Mouse (Mus musculus) gastrocnemius, postnatal 10 days (tissue): ENCODE measurements around the gene Prl8a6. TPM values are rescaled to one million over a fixed set of nuclear protein-coding genes. Genes with fewer than 3 reads are reported as not detected.

Experiments
- DNase-seq: peaks from one replicate; pipeline ENCODE4 v3.0.0; 2021; ENCODE audit warnings: mixed read lengths
- long read RNA-seq, 2 experiments: library from polyadenylated mRNA; stranded (forward); transcript quantifications; one replicate each; pipeline ENCODE4 v2.0.0; 2021
- total RNA-seq, 2 experiments: library from RNA; stranded (reverse); gene quantifications; 2 replicates each; pipeline ENCODE4 v1.2.3; 2021

Prl8a6 gene
- not detected for total RNA-seq
- long read RNA-seq, experiment 1, result 0 reads
- long read RNA-seq, experiment 2, result 0 reads

GRCm38 (mm10) chr13:27438588-27438987 lies at the start of gene Prl8a6:
TSS of gene Prl8a6 (minus strand) at chr13:27438688.
- no peak for DNase-seq

GRCm38 (mm10) chr13:27433159-27433558 lies 5.3 kb downstream of the Prl8a6 start:
- no peak for DNase-seq

DNA sequence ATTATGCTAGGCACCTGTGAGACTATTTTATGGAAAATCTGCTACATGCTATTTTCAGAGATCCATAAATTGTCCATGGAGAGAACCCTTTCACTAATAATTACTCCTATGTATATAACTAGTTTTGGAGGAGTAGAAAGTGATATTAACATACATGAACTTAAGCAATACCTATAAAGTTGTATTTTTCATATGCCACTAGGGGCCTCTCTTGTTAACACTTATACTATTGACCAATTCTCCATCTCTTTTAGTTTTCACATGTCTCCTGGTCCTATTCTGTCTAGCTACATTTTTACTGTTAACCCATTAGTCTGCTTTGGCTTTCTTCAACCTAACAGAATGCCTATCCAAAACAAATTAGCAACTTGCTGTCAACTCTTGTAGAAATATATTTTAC lies 24.8 kb downstream of the Prl8a6 start:
- DNase-seq, result no peak

DNA sequence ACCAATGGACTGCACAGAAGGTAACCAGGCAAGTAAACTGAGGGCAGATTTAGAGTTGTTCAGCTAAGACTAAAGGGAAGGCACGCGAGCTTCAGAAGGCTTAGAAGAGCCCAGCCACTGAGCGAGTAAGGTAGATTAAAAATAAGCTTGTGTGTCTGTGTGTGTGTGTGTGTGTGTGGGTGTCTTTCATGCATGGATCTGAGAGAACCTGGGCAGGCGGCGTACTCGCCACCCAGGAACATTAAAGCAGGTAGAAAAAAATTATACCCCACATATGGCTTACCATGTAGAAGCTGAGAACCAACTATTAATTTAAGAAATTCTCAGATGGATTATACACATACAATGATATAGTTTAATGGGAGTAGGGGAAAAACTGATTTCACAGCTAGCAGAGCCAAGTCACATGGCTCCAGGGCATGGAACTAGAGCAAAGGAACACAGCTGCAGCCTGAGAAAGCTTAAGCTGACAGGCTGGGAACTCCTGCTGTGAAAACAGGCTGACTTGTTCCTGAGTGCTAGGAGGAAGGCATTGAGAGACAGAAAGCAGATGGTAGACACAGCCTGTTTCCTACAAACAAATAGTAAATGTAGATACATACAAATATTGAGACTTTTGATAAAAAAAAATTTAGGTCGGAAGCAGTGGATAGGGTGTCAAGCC lies 39.3 kb downstream of the Prl8a6 start:
- no peak for DNase-seq

DNA sequence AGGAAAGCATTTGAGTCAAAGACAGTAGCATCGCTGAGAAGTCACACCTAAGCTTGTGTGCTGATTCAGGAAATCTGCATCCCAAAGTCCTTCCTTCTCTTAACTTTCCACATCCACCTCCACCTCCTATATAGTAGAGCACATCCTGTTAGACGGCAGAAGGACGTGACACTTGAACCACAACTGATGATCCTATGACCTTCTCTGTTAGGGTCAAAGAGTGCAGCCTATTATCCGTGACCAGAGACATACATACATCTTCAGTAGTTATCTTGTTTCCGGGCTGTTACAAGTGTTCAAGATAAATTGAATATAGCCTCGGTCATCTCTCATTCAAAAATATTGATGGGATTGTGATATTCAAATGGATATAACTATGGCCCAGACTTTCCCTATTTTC lies 47.7 kb downstream of the Prl8a6 start, which contains the start of gene Prl2b1:
Prl2b1 (minus strand) TSS at position 101 of the 400 bp plus-strand sequence.
- no peak for DNase-seq

Other genes with a start within 250 kb of the Prl8a6 start
- not detected for gene Prl3c1, start 242.0 kb downstream of the Prl8a6 start, total RNA-seq
- not detected for gene Prl3b1, start 196.8 kb downstream of the Prl8a6 start, total RNA-seq
- not detected for gene Prl3a1, start 179.3 kb downstream of the Prl8a6 start, total RNA-seq
- gene Prl6a1, start 126.1 kb downstream of the Prl8a6 start, total RNA-seq, result not detected
- not detected for gene Prl8a2, start 93.0 kb downstream of the Prl8a6 start, total RNA-seq
- not detected for gene Prl2b1, start 47.8 kb downstream of the Prl8a6 start, total RNA-seq
- not detected for gene Prl8a8, start 74.5 kb upstream of the Prl8a6 start, total RNA-seq
- not detected for gene Prl8a9, start 125.9 kb upstream of the Prl8a6 start, total RNA-seq
- gene Prl8a1, start 143.5 kb upstream of the Prl8a6 start, total RNA-seq, result not detected
- not detected for gene Prl7b1, start 171.9 kb upstream of the Prl8a6 start, total RNA-seq
- not detected for gene Prl7a1, start 203.8 kb upstream of the Prl8a6 start, total RNA-seq
- not detected for gene Prl7a2, start 229.3 kb upstream of the Prl8a6 start, total RNA-seq